Mouse (Mus musculus): ENCODE results near the gene Rapgef5.

DNA sequence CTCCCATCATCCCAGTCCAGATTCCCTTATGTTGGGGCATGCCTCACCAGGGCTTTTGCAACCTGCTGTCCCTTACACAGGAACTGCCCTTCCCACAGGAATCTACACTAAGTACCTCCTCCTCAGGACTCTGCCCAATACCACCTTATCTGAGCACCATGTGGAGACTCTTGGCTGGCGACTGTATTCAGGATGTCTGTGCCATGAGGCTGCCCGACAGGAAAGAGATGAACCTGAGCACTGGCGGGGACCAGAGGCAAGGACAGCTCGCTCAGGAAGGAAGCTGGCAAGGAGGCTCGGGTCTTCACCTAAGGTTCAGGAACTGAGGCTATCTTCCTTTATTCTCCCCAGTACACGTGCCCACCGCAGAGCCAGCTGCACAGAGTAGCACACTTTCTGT lies 36.6 kb upstream of the Rapgef5 start:
- TF ChIP-seq ZC3H11A (IDR thresholded peaks at IDR 0.05; ENCODE audit: borderline replicate concordance, low read depth, low read length), result no peak
- no peak for TF ChIP-seq HCFC1 (IDR thresholded peaks at IDR 0.05; ENCODE audit: borderline replicate concordance, insufficient read depth, low read length)
- TF ChIP-seq CHD2 (IDR thresholded peaks at IDR 0.05; ENCODE audit: low read depth, low read length), result no peak
